Mouse (Mus musculus): Measurements from ENCODE around the gene Pdgfd. TPM values are rescaled to one million over a fixed set of nuclear protein-coding genes. Genes with fewer than 3 reads are reported as not detected.

Gene Pdgfd
- polyA plus RNA-seq, 1 experiment from 2014 or later = 12.7 TPM

DNA sequence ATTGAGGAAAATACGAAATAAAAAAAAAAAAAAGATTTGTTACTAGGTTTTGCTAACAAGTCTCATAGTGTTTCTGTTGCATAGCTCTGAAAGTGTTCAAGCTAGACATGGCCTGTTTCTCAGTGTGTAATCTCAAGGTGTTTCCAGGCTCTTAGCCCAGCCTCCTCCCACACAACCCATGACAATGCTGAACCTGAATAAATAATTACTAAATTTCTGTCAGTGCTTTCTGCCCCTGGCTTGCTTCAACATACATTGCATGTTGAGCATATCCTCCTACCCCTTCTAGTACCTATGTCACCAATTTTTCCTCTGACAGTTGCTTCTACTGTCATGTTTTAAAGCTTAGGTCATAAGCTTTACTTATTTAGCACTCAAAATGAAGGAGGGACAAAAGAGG, 171.0 kb downstream of the Pdgfd start:
- Histone ChIP-seq H3K9me3 (ENCODE audit: control insufficient read depth, low read length) (no peaks in the 10 kb centered on the region), H3K4me2 (replicated peaks; ENCODE audit: low read depth) (no peak overlapping the region), H3K36me3 (ENCODE audit: control insufficient read depth, insufficient read depth, low read length) (no peaks in the 10 kb centered on the region), H3K27me3 (ENCODE audit: control insufficient read depth, insufficient read depth, low read length) (no peaks in the 10 kb centered on the region), H3K27ac (replicated peaks) (no peak overlapping the region), H3K4me3 (ENCODE audit: low read depth, low read length) (no peak overlapping the region), H3K4me1 (replicated peaks; ENCODE audit: control insufficient read depth, insufficient read depth) (no peaks in the 10 kb centered on the region), H3K9ac (ENCODE audit: low read length) (no peak overlapping the region)
- TF ChIP-seq EP300 (optimal IDR thresholded peaks at IDR 0.05) (no peak), CTCF (IDR thresholded peaks at IDR 0.05; ENCODE audit: low read depth) (no peak)
- ATAC-seq (ENCODE audit: low FRiP score, low TSS enrichment) (no peak), DNase-seq (ENCODE audit: low spot score) (no peak)
- WGBS = 82% methylated on average over 1 of the region's 1 CpGs

DNA sequence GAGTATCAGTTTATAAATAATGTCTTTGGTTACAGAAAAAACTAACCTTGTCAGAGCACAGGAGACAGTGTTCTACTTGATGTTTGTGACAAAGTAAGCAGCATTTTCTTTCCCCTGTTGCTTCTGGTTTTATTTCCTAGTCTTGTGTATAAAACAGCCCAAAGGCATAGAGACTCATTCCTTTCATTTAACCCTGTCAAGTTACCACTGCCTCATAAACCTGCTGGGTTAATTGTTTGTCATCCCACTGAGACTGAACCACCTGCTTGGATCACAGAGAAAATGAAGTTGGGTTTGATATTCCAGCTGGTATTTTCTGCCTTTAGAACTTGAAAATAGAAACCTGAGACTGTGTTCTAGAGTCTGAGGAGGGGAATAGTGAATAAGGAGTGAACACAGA, 172.4 kb downstream of the Pdgfd start:
- no peak for ATAC-seq (ENCODE audit: low FRiP score, low TSS enrichment)
- Histone ChIP-seq H3K9ac (ENCODE audit: low read length) (no peak overlapping the region), H3K4me3 (ENCODE audit: low read depth, low read length) (no peak overlapping the region), H3K27me3 (ENCODE audit: control insufficient read depth, insufficient read depth, low read length) (no peaks in the 10 kb centered on the region), H3K4me1 (replicated peaks; ENCODE audit: control insufficient read depth, insufficient read depth) (no peaks in the 10 kb centered on the region), H3K36me3 (ENCODE audit: control insufficient read depth, insufficient read depth, low read length) (no peaks in the 10 kb centered on the region), H3K9me3 (ENCODE audit: control insufficient read depth, low read length) (no peaks in the 10 kb centered on the region), H3K4me2 (replicated peaks; ENCODE audit: low read depth) (no peak overlapping the region), H3K27ac (replicated peaks) (no peak overlapping the region)
- DNase-seq (ENCODE audit: low spot score) = no peak
- TF ChIP-seq CTCF (IDR thresholded peaks at IDR 0.05; ENCODE audit: low read depth) (no peak), EP300 (optimal IDR thresholded peaks at IDR 0.05) (no peak)

DNA sequence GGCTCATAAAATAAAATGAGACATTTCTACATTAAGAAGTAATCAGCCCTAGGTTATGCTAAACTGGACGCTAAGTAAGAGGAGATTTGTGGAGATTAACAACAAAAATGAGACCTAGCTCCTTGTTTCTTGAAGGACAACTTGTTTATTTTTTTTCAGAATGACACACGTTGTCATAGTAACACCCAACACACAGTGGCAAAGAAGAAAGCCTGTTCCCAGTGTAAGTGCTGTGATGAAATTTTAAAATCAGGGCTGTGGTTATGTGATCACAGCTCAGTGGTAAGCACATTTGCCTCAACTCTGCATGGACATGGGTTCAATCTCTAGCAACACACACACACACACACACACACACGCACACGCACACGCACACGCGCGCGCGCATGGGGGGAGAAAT, 174.5 kb downstream of the Pdgfd start:
- WGBS = 81% methylated on average over 10 of the region's 10 CpGs

DNA sequence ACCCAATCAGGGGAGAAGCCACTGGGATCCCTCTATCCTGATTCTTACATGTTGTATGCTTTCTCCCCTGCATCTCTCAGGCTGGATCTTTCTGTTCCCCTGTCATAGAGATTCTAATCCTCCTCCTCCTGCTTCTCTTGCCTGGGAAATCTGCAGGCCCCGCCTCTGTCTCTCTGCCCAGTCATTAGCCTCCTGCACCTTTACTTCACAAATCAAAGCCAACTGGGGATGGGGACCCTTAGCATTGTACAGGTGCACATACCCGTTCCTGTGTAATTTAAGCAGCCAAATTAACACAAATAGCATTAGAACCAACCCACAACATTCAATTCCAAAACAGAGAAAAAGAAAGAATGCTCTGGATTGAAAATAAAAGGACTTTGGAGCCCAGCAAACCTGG, 176.1 kb downstream of the Pdgfd start:
- Histone ChIP-seq H3K36me3 (ENCODE audit: control insufficient read depth, insufficient read depth, low read length) (no peaks in the 10 kb centered on the region), H3K4me2 (replicated peaks; ENCODE audit: low read depth) (no peak overlapping the region), H3K27ac (replicated peaks) (no peak overlapping the region), H3K9ac (ENCODE audit: low read length) (no peak overlapping the region), H3K9me3 (ENCODE audit: control insufficient read depth, low read length) (no peaks in the 10 kb centered on the region), H3K27me3 (ENCODE audit: control insufficient read depth, insufficient read depth, low read length) (no peaks in the 10 kb centered on the region), H3K4me1 (replicated peaks; ENCODE audit: control insufficient read depth, insufficient read depth) (no peaks in the 10 kb centered on the region), H3K4me3 (ENCODE audit: low read depth, low read length) (no peak overlapping the region)
- TF ChIP-seq EP300 (optimal IDR thresholded peaks at IDR 0.05) (no peak), CTCF (IDR thresholded peaks at IDR 0.05; ENCODE audit: low read depth) (no peak)
- WGBS = 44% methylated on average over 2 of the region's 2 CpGs
- DNase-seq (ENCODE audit: low spot score) = no peak
- ATAC-seq (ENCODE audit: low FRiP score, low TSS enrichment) = no peak

More for the DNA sequence above, 174.5 kb downstream of the Pdgfd start:
- DNase-seq (ENCODE audit: low spot score) (no peak), ATAC-seq (ENCODE audit: low FRiP score, low TSS enrichment) (no peak)
- H3K9me3 ChIP-seq (ENCODE audit: control insufficient read depth, low read length) = no peaks in the 10 kb centered on the region
- no peak overlapping the region for H3K27ac ChIP-seq (replicated peaks)
- H3K4me1 ChIP-seq (replicated peaks; ENCODE audit: control insufficient read depth, insufficient read depth) = no peaks in the 10 kb centered on the region
- no peak overlapping the region for H3K9ac ChIP-seq (ENCODE audit: low read length)
- no peaks in the 10 kb centered on the region for H3K27me3 ChIP-seq (ENCODE audit: control insufficient read depth, insufficient read depth, low read length)
- TF ChIP-seq EP300 (optimal IDR thresholded peaks at IDR 0.05) (no peak), CTCF (IDR thresholded peaks at IDR 0.05; ENCODE audit: low read depth) (no peak)
- no peaks in the 10 kb centered on the region for H3K36me3 ChIP-seq (ENCODE audit: control insufficient read depth, insufficient read depth, low read length)
- H3K4me2 ChIP-seq (replicated peaks; ENCODE audit: low read depth) = no peak overlapping the region
- no peak overlapping the region for H3K4me3 ChIP-seq (ENCODE audit: low read depth, low read length)

DNA sequence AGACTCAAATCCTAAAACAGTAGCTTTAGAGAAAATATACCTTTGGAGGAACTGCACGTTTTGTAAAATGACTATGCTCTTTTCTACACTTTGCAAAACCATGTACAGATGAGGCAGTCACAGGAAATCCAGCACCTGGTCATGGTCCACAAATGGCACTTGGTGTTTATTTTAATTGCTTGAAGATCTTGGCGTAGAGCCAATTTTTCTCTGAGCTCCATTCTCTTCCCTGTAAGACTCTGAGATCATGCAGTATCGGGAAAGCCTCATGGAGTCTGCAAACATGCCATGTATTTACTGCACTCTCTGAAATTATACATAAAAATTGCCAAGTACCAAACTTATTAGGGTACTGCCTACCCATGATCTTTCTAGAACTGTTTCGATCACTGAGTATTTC, 176.5 kb downstream of the Pdgfd start:
- ATAC-seq (ENCODE audit: low FRiP score, low TSS enrichment) = peak; percentile 89
- peak; percentile 29 for DNase-seq (ENCODE audit: low spot score)
- no peaks in the 10 kb centered on the region for H3K27me3 ChIP-seq (ENCODE audit: control insufficient read depth, insufficient read depth, low read length)
- no peak overlapping the region for H3K27ac ChIP-seq (replicated peaks)
- TF ChIP-seq CTCF (IDR thresholded peaks at IDR 0.05; ENCODE audit: low read depth) (no peak), EP300 (optimal IDR thresholded peaks at IDR 0.05) (no peak)
- WGBS = 33% methylated on average over 4 of the region's 4 CpGs
- H3K36me3 ChIP-seq (ENCODE audit: control insufficient read depth, insufficient read depth, low read length) = no peaks in the 10 kb centered on the region
- no peak overlapping the region for H3K4me2 ChIP-seq (replicated peaks; ENCODE audit: low read depth)
- no peaks in the 10 kb centered on the region for H3K9me3 ChIP-seq (ENCODE audit: control insufficient read depth, low read length)
- H3K9ac ChIP-seq (ENCODE audit: low read length) = no peak overlapping the region
- H3K4me3 ChIP-seq (ENCODE audit: low read depth, low read length) = no peak overlapping the region
- H3K4me1 ChIP-seq (replicated peaks; ENCODE audit: control insufficient read depth, insufficient read depth) = no peaks in the 10 kb centered on the region

DNA sequence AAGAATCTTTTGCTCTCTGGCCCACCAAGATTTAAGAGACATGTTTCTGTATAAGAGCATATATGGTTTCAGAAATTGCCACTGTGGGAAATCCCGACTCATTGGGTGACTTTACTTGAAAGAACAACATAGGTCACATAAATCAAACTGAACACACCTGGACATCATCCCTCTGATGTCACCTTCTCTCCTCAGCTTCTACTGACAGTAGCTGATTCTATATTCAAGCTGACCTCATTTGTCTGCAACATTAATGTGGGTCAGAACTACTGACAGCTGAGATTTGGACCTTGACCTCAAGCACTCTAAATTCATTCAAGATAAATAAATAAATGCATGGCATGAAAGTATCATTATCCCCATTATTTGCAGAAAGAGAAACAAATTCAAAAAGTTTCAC, 177.0 kb downstream of the Pdgfd start:
- ATAC-seq (ENCODE audit: low FRiP score, low TSS enrichment) (no peak), DNase-seq (ENCODE audit: low spot score) (no peak)
- Histone ChIP-seq H3K4me2 (replicated peaks; ENCODE audit: low read depth) (no peak overlapping the region), H3K27ac (replicated peaks) (no peak overlapping the region), H3K9me3 (ENCODE audit: control insufficient read depth, low read length) (no peaks in the 10 kb centered on the region), H3K36me3 (ENCODE audit: control insufficient read depth, insufficient read depth, low read length) (no peaks in the 10 kb centered on the region), H3K9ac (ENCODE audit: low read length) (no peak overlapping the region), H3K27me3 (ENCODE audit: control insufficient read depth, insufficient read depth, low read length) (no peaks in the 10 kb centered on the region), H3K4me3 (ENCODE audit: low read depth, low read length) (no peak overlapping the region), H3K4me1 (replicated peaks; ENCODE audit: control insufficient read depth, insufficient read depth) (no peaks in the 10 kb centered on the region)
- WGBS = 52% methylated on average over 1 of the region's 1 CpGs
- TF ChIP-seq EP300 (optimal IDR thresholded peaks at IDR 0.05) (no peak), CTCF (IDR thresholded peaks at IDR 0.05; ENCODE audit: low read depth) (no peak)

Data from stomach, postnatal 0 days (tissue).